Mouse (Mus musculus): Measurements from ENCODE around the gene Eppin.
A peak's percentile ranks its signal among the peaks of the same experiment; 100 is the strongest.
"Not testable (repeated sequence)": the region's sequence is repeated elsewhere in the genome, so short reads cannot be mapped to it uniquely, and the experiment has no call there.

Gene Eppin

GRCm38 (mm10) chr2:164593494-164593893, at the start of gene Eppin:
Eppin (minus strand) TSS chr2:164593594.
- DNase-seq, result no peak

- DNase-seq, result peak; percentile 12
These were observed 48.7 kb upstream of the Eppin start for GRCm38 (mm10) chr2:164641881-164642673.

- no peak for DNase-seq
These were observed 47.7 kb upstream of the Eppin start for GRCm38 (mm10) chr2:164641129-164641528.

GRCm38 (mm10) chr2:164638696-164639095, 45.3 kb upstream of the Eppin start, which contains the start of gene Wfdc16:
Wfdc16 (minus strand) TSS chr2:164638796.
- DNase-seq, result no peak

GRCm38 (mm10) chr2:164635266-164635665, 41.9 kb upstream of the Eppin start:
- DNase-seq, result peak; percentile 11

GRCm38 (mm10) chr2:164621775-164622174, 28.4 kb upstream of the Eppin start:
- no peak for DNase-seq

- DNase-seq, result no peak
These were observed 25.7 kb upstream of the Eppin start for GRCm38 (mm10) chr2:164619050-164619449.

GRCm38 (mm10) chr2:164615386-164615785, 22.0 kb upstream of the Eppin start:
- no peak for DNase-seq

GRCm38 (mm10) chr2:164613471-164613870, 20.1 kb upstream of the Eppin start, which contains the start of the genes Wfdc6b and Wfdc8:
Wfdc6b (plus strand) TSS chr2:164613522.
Wfdc8 (minus strand) TSS chr2:164613626.
- DNase-seq, result not testable (repeated sequence)

GRCm38 (mm10) chr2:164608781-164609180, 15.4 kb upstream of the Eppin start:
- DNase-seq, result no peak

GRCm38 (mm10) chr2:164604411-164604810, 11.0 kb upstream of the Eppin start:
- DNase-seq, result no peak

GRCm38 (mm10) chr2:164603482-164603881, 10.1 kb upstream of the Eppin start:
- DNase-seq, result no peak

GRCm38 (mm10) chr2:164600179-164600578, 6.8 kb upstream of the Eppin start:
- DNase-seq, result no peak

GRCm38 (mm10) chr2:164592014-164592413, 1.4 kb downstream of the Eppin start:
- peak; percentile 75 for DNase-seq

GRCm38 (mm10) chr2:164585025-164585725, 8.2 kb downstream of the Eppin start, which contains the start of gene Wfdc6a:
Wfdc6a (minus strand) TSS chr2:164585447.
- DNase-seq, result not testable (repeated sequence)

- not testable (repeated sequence) for DNase-seq
These were observed 20.0 kb downstream of the Eppin start, which contains the start of gene Spint3 for GRCm38 (mm10) chr2:164573359-164573758. Spint3 (minus strand) TSS chr2:164573459.

GRCm38 (mm10) chr2:164567460-164567859, 25.9 kb downstream of the Eppin start:
- DNase-seq, result no peak

- DNase-seq, result no peak
These were observed 26.4 kb downstream of the Eppin start for GRCm38 (mm10) chr2:164566997-164567396.

GRCm38 (mm10) chr2:164564346-164564745, 29.0 kb downstream of the Eppin start:
- DNase-seq, result peak; percentile 35

GRCm38 (mm10) chr2:164563339-164564038, 29.9 kb downstream of the Eppin start:
- DNase-seq, result peak; percentile 71

GRCm38 (mm10) chr2:164562391-164563188, 30.8 kb downstream of the Eppin start, which contains the start of gene Wfdc2:
Wfdc2 (plus strand) TSS chr2:164562413.
- peak; percentile 34 for DNase-seq

- no peak for DNase-seq
These were observed 33.3 kb downstream of the Eppin start for GRCm38 (mm10) chr2:164560106-164560505.

Measured in retina, postnatal 1 day (tissue).